Mouse (Mus musculus): ENCODE measurements around the gene Mphosph9.

Mphosph9 gene

GRCm38 (mm10) chr5:124263246-124263645 lies 64.5 kb downstream of the Mphosph9 start:
- no peak for DNase-seq

GRCm38 (mm10) chr5:124262090-124262489 lies 65.7 kb downstream of the Mphosph9 start:
- DNase-seq = no peak

DNA sequence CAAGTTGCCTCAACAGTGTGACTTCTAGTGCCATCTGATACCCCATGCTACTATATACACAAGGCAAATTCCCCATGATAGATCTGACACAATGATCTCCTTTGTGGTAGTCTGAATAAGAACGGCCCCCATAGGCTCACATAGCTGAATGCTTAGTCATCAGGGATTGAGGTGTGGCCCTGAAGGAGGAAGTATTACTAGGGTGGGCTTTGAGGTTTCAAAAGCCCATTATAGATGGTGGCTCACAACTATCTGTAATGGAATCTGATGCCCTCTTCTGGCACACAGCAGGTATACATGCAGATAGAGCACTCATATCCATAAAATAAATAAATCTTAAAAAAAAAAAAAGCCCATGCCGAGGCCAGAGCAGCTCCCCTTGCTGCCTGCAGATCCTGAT lies 68.6 kb downstream of the Mphosph9 start:
- DNase-seq = no peak

DNA sequence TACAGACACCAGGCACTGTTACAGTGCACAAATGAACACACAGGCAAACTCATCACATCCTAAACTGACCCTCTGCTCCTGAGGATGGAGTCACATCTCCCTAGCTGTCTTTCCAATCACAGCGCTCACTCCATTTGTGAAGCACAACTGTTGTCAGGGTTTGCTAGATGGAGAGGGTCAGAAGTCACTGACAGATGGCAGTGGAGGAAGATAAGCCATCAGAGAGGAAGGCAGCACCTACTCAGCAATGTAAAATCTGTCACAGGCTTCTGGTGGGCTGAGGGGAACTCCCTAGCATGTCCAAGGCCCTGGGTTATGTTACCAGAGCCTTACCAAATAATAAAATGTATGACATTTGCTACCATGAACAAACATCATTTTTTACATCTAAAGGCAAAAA lies 69.7 kb downstream of the Mphosph9 start:
- no peak for DNase-seq

GRCm38 (mm10) chr5:124255141-124255540 lies 72.6 kb downstream of the Mphosph9 start:
- no peak for DNase-seq

DNA sequence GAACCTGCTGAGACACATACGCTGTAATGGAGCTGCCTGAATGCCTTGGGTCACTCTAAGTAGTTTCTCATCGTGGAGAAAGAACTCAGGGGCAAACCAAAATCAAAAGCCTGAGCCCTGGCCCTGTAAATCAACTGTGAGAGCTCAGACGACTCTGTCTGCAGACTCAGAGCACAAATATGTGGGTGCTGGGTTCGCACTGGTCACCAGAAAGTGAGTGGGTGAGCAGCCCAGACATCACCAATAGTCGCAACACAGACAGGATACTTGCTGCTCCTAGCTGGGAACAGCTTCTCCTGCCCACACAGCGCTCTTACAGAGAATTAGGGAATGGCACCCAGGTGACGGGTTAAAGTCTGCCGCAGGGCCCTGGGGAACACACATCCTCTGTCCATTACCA lies 74.2 kb downstream of the Mphosph9 start:
- no peak for DNase-seq

GRCm38 (mm10) chr5:124252580-124253320 lies 75.0 kb downstream of the Mphosph9 start:
- DNase-seq = no peak

DNA sequence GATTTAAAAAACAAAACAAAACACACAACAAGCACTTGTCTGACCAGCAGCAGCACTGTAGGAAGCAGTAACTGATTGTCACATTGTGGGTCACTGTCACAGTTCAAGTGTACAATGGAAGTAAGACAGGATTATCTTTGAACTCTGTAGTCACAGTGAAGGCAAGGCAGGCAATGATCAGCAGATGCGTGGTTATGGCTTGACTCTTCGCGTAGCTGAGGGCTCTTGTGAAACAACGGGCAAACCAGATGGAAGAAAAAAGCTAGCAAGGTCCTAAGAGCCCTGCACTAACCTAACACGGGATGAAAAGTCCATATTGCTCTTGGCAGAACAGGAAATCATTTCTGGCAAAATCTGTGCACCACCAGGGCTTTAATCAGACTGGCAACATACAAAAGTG lies 76.7 kb downstream of the Mphosph9 start:
- no peak for DNase-seq

DNA sequence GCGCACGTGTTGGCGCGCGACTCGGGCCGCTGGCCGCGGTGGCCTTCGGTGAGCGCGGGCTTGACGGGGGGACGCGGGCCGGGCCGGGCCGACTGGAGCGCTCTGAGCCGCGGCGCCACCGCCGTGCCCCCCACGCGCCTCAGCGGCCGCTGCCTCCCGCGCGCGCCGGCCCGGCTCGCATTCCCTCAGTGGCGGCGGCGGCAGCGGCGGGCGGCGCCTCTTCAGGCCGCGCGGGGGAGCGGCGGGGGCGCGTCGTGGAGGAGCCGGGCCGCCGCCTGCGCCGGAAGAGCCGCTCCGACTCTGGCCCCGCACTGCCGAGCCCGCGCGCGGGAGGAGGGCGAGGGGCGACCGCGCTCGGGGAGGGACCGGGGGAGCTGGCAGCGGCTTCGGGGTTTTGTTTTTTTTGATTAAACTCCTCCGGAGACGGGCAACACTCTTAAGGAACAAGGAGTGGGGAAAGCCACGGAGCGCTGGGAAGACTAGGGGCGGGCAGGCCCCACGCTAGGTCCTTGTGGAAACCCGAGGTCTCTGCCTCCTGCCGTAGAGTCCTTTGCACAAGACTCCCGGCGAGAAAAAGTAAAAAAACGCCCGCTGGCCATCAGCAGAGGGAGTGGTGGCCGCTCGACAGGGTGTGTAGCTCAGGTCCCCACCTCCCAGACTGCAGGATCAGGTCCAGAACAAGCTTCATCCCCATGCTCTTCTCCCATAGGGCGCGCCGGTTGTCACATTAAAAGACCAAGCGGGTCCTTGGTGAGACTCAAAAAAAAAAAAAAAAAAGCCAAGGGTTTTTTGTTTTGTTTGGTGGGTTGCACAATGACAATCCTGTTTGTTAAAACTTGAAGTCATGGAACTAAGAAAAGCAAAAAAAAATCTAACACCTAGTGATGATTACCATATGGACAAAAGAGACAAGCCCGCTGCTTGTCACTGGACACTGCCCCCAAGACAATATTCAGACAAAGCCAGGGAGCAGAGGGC lies 77.9 kb downstream of the Mphosph9 start, which contains the start of gene Pitpnm2:
TSS of gene Pitpnm2 (minus strand) at position 147 of the 978 bp plus-strand sequence.
- DNase-seq = peak; percentile 59 to 82

DNA sequence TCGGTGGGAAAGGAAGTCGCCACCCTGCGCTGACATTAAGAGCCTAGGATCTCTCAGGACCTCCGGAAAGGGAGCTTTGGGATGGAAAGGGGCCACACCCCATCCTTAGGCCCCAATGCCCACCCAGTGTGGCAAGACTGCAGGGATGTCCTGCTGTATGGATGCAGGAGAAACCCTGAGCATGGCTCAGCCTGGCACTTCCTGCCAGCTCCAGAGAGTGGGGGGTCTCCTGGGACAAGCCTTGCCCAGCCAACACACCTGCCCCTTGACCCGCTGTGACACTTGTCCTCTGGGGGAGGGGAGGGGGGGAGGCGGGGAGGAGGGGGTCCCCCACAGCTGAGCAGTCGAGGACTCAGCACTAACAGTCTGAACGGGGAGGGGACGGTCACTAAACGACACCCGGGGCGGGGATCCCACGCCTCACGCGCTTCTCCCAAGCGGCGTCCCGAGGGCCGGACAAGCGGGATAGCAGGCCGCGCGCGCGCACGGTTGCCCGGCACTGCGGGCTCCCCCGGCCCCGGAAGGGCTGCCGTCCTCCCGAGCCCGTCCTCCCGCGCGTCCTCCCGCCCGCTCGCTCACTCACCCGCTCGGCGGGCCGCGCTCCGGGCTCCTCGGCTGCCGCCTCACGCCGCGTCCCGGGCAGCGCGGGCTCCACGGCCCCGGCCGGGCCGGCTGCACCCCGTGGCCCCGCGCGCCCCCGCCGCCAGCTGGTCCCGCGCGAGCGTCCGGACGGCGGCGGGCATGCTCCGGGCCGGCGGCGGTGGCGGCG lies 78.7 kb downstream of the Mphosph9 start:
- DNase-seq = peak; percentile 61 to 78

- DNase-seq = peak in 1 of 2 experiments; percentile 26
Observed at GRCm38 (mm10) chr5:124247986-124248626, 79.7 kb downstream of the Mphosph9 start.

- DNase-seq = no peak
Observed at GRCm38 (mm10) chr5:124247296-124247695, 80.5 kb downstream of the Mphosph9 start.

DNA sequence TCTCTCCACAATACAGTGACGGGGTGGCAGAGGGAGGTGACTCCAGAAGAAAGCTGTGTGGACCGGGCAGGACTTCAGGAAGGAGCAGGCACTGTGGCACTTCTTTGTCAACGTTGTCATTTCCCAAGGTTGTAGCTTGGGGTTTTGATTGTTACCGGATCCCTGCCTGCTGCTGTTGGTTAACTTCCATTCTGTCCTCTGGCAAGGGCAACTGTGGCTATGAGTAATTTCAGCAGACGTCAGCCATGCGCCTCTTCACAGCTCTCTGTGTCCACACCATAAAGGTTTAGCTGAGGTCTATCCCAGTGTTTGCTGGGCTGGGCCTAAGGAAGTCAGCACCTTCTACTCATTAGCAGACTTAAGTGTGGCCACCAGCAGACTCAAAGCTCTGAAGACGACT lies 82.9 kb downstream of the Mphosph9 start:
- no peak for DNase-seq

DNA sequence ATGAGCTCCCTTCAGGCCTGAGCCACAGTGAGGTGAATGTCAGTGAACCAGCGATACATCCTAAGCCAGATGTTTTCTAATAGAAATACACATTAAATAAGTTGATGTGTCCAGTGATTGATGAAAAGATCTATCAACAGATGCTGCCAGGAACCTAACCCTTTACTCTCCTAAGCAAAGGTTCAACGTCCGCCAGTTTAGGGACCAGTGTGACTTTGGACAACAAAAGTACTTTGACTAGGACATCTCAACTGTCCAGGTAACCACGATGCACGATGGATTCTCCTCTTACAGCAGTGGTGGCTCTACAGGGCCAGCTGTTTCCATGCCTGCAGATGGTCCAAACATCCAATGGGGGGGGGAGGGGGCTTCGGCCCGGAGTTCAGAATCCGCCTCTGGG lies 83.3 kb downstream of the Mphosph9 start:
- DNase-seq = no peak

DNA sequence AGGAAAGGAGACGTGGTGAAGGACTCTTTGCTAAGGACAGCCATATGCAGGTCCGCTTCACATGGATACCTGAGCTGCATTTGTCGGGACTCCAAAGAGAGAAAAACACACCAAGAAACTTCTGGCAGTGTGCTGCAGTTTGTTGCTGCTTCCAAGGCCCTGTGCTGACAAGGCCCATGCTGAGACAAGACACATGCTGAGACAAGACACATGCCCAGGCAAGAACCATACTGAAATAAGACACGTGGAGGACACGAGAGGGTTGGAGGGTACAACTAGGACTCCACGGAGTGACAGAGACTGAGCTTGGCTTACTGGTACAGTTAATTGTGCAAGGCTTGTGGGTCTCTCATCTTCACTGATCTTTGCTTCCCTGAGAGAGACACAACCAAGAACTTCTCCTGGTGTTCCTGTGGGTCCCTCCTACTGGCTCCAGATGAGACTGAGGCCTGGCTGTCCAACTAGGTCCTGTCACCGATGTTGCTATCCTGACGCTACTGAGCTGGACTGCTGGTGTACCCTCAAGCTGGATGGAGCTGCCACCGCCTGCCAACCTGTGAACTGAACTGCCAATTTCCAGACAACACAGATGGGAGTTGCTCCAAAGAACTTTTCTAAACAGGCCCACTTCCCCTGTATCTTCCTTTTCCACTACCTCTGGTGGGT lies 84.4 kb downstream of the Mphosph9 start:
- DNase-seq = no peak

DNA sequence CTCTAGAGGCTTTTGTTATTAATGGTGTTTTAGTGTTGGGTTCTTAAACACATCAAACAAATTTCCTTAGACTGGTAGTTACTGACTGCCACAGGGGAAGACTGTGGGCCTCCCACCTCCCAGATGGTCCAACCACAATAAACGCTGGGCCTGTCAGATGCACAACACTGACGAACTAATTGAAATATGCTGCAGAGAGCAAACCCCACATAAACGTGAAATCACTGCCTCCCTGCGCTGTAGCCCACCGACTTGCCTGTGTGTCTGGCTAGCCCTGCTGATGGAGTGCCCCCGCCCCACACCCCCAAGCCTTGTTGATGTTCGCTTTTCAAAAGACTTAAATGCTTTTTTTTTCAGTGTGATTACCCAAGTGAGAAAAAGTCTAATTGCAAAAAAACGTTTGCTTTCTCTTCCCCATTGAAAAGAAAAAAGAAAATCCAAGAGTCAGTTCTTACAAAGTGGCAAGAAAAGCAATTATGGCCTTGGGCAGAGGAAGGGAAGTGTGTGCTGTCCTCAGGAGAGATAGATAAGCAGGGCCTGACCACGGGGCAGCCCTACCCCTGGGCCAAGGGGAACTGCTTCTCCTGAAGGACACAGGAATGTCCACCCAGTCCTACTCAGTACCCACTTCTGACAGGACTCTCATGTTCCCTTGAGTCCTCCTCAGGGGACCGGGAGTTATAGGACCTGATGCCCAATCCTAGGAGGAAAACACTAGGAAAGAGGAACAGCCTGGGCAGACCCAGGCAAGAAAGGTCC lies 85.9 kb downstream of the Mphosph9 start:
- no peak for DNase-seq

GRCm38 (mm10) chr5:124240841-124241685 lies 86.7 kb downstream of the Mphosph9 start:
- no peak for DNase-seq

GRCm38 (mm10) chr5:124236180-124236579 lies 91.6 kb downstream of the Mphosph9 start:
- no peak for DNase-seq

- DNase-seq = no peak
Observed at GRCm38 (mm10) chr5:124234778-124235177, 93.0 kb downstream of the Mphosph9 start.

Data from cerebellum, adult 18-20 months (tissue).